Mouse (Mus musculus): ENCODE results near the gene Smok3c. TPM values are rescaled to one million over a fixed set of nuclear protein-coding genes. Genes with fewer than 3 reads are reported as not detected.

The Smok3c gene
- 5.5 TPM for polyA plus RNA-seq (2014; fragmentation: Illumina TruSeq; extraction: RNeasy Lipid Tissue Mini Kit (QIAGEN cat#74804); ENCODE audit: low read depth, low replicate concordance)

GRCm38 (mm10) chr5:138052894-138053293 is at the start of gene Smok3c:
TSS of gene Smok3c (plus strand) at chr5:138053194.

DNA sequence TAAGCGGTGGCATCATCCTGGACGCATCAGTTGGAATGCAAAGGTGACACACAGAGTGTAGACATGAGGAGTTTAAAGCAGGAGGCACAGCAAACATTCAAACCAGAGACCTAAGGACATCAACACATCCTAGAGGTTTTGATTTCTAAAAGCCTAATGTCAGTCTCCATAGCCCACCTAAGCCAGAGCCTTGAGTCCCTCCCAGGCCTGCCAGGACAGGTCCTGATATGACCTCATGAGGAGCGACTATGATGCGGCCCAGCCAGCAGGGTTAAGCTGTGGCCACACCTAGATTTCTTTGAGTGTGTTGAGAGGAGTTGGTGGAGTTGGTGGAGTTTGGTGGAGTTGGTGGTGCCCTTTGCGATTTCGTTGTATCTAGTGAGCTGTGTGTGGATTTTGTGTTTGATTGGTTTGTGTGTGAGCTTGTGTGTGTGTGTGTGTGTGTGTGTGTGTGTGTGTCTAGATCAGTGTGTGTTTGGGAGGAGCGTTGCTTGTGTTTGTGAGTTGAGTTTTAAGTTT is 32.0 kb upstream of the Smok3c start, which contains the start of the genes Smok3a and Smok3b:
Gene Smok3a (plus strand): TSS at position 301 of the 519 bp plus-strand sequence.
Gene Smok3b (plus strand): TSS at position 469 of the 519 bp plus-strand sequence.

GRCm38 (mm10) chr5:138084996-138085395 is 32.0 kb downstream of the Smok3c start, which contains the start of gene Zkscan1:
TSS of gene Zkscan1 (plus strand) at chr5:138085084.

Other genes with a start within 250 kb of the Smok3c start
- gene Pilra, start 216.9 kb upstream of the Smok3c start, polyA plus RNA-seq (2014; fragmentation: Illumina TruSeq; extraction: RNeasy Lipid Tissue Mini Kit (QIAGEN cat#74804); ENCODE audit: low read depth, low replicate concordance): 0.38 TPM
- gene Pilrb1, start 195.1 kb upstream of the Smok3c start, polyA plus RNA-seq (2014; fragmentation: Illumina TruSeq; extraction: RNeasy Lipid Tissue Mini Kit (QIAGEN cat#74804); ENCODE audit: low read depth, low replicate concordance): not detected
- not detected for gene Pilrb2, start 181.4 kb upstream of the Smok3c start, polyA plus RNA-seq (2014; fragmentation: Illumina TruSeq; extraction: RNeasy Lipid Tissue Mini Kit (QIAGEN cat#74804); ENCODE audit: low read depth, low replicate concordance)
- 0.39 TPM for gene Cyp3a13, start 131.6 kb upstream of the Smok3c start, polyA plus RNA-seq (2014; fragmentation: Illumina TruSeq; extraction: RNeasy Lipid Tissue Mini Kit (QIAGEN cat#74804); ENCODE audit: low read depth, low replicate concordance)
- not detected for gene Gjc3, start 90.1 kb upstream of the Smok3c start, polyA plus RNA-seq (2014; fragmentation: Illumina TruSeq; extraction: RNeasy Lipid Tissue Mini Kit (QIAGEN cat#74804); ENCODE audit: low read depth, low replicate concordance)
- gene Azgp1, start 71.7 kb upstream of the Smok3c start, polyA plus RNA-seq (2014; fragmentation: Illumina TruSeq; extraction: RNeasy Lipid Tissue Mini Kit (QIAGEN cat#74804); ENCODE audit: low read depth, low replicate concordance): 0.76 TPM
- 7.5 TPM for gene Smok3a, start 31.9 kb upstream of the Smok3c start, polyA plus RNA-seq (2014; fragmentation: Illumina TruSeq; extraction: RNeasy Lipid Tissue Mini Kit (QIAGEN cat#74804); ENCODE audit: low read depth, low replicate concordance)
- gene Smok3b, start 31.8 kb upstream of the Smok3c start, polyA plus RNA-seq (2014; fragmentation: Illumina TruSeq; extraction: RNeasy Lipid Tissue Mini Kit (QIAGEN cat#74804); ENCODE audit: low read depth, low replicate concordance): 7.3 TPM
- gene Zkscan1, start 31.9 kb downstream of the Smok3c start, polyA plus RNA-seq (2014; fragmentation: Illumina TruSeq; extraction: RNeasy Lipid Tissue Mini Kit (QIAGEN cat#74804); ENCODE audit: low read depth, low replicate concordance): 16.2 TPM
- gene Zscan21, start 63.7 kb downstream of the Smok3c start, polyA plus RNA-seq (2014; fragmentation: Illumina TruSeq; extraction: RNeasy Lipid Tissue Mini Kit (QIAGEN cat#74804); ENCODE audit: low read depth, low replicate concordance): 109 TPM
- 6.7 TPM for gene Zfp113, start 102.5 kb downstream of the Smok3c start, polyA plus RNA-seq (2014; fragmentation: Illumina TruSeq; extraction: RNeasy Lipid Tissue Mini Kit (QIAGEN cat#74804); ENCODE audit: low read depth, low replicate concordance)
- 89.9 TPM for gene Cops6, start 107.9 kb downstream of the Smok3c start, polyA plus RNA-seq (2014; fragmentation: Illumina TruSeq; extraction: RNeasy Lipid Tissue Mini Kit (QIAGEN cat#74804); ENCODE audit: low read depth, low replicate concordance)
- gene Ap4m1, start 118.8 kb downstream of the Smok3c start, polyA plus RNA-seq (2014; fragmentation: Illumina TruSeq; extraction: RNeasy Lipid Tissue Mini Kit (QIAGEN cat#74804); ENCODE audit: low read depth, low replicate concordance): 10.5 TPM
- gene Mcm7, start 119.2 kb downstream of the Smok3c start, polyA plus RNA-seq (2014; fragmentation: Illumina TruSeq; extraction: RNeasy Lipid Tissue Mini Kit (QIAGEN cat#74804); ENCODE audit: low read depth, low replicate concordance): 62.1 TPM
- gene Taf6, start 134.3 kb downstream of the Smok3c start, polyA plus RNA-seq (2014; fragmentation: Illumina TruSeq; extraction: RNeasy Lipid Tissue Mini Kit (QIAGEN cat#74804); ENCODE audit: low read depth, low replicate concordance): 14.1 TPM
- 2.8 TPM for gene Cnpy4, start 134.3 kb downstream of the Smok3c start, polyA plus RNA-seq (2014; fragmentation: Illumina TruSeq; extraction: RNeasy Lipid Tissue Mini Kit (QIAGEN cat#74804); ENCODE audit: low read depth, low replicate concordance)
- 0.32 TPM for gene Mblac1, start 141.1 kb downstream of the Smok3c start, polyA plus RNA-seq (2014; fragmentation: Illumina TruSeq; extraction: RNeasy Lipid Tissue Mini Kit (QIAGEN cat#74804); ENCODE audit: low read depth, low replicate concordance)
- gene Nxpe5, start 172.7 kb downstream of the Smok3c start, polyA plus RNA-seq (2014; fragmentation: Illumina TruSeq; extraction: RNeasy Lipid Tissue Mini Kit (QIAGEN cat#74804); ENCODE audit: low read depth, low replicate concordance): 0.14 TPM
- 0.27 TPM for gene Lamtor4, start 202.3 kb downstream of the Smok3c start, polyA plus RNA-seq (2014; fragmentation: Illumina TruSeq; extraction: RNeasy Lipid Tissue Mini Kit (QIAGEN cat#74804); ENCODE audit: low read depth, low replicate concordance)
- gene BC037034, start 210.8 kb downstream of the Smok3c start, polyA plus RNA-seq (2014; fragmentation: Illumina TruSeq; extraction: RNeasy Lipid Tissue Mini Kit (QIAGEN cat#74804); ENCODE audit: low read depth, low replicate concordance): 3.5 TPM
- not detected for gene Gal3st4, start 219.6 kb downstream of the Smok3c start, polyA plus RNA-seq (2014; fragmentation: Illumina TruSeq; extraction: RNeasy Lipid Tissue Mini Kit (QIAGEN cat#74804); ENCODE audit: low read depth, low replicate concordance)
- gene Gm43720, start 226.8 kb downstream of the Smok3c start, polyA plus RNA-seq (2014; fragmentation: Illumina TruSeq; extraction: RNeasy Lipid Tissue Mini Kit (QIAGEN cat#74804); ENCODE audit: low read depth, low replicate concordance): 0.03 TPM
- gene Gpc2, start 226.8 kb downstream of the Smok3c start, polyA plus RNA-seq (2014; fragmentation: Illumina TruSeq; extraction: RNeasy Lipid Tissue Mini Kit (QIAGEN cat#74804); ENCODE audit: low read depth, low replicate concordance): 3.1 TPM
- gene Stag3, start 227.0 kb downstream of the Smok3c start, polyA plus RNA-seq (2014; fragmentation: Illumina TruSeq; extraction: RNeasy Lipid Tissue Mini Kit (QIAGEN cat#74804); ENCODE audit: low read depth, low replicate concordance): 511 TPM